Mouse (Mus musculus) lung, embryonic 15.5 days (tissue): Measurements from ENCODE around the gene Helq. TPM values are rescaled to one million over a fixed set of nuclear protein-coding genes. Genes with fewer than 3 reads are reported as not detected.

ENCODE experiments used
- ATAC-seq: fragments of 200-750 bp; cut with Nextera tagmentation; 2 replicates; pipeline ENCODE4 v1.8.0; 2017; ENCODE audit warnings: moderate number of reproducible peaks, borderline replicate concordance; ENCODE audit not compliant: low FRiP score, low TSS enrichment; ENCODE audit errors: extremely low read depth
- H3K27ac ChIP-seq: fragments of 300-500 bp; sonication (generic); 2 replicates; pipeline ENCODE4 v1.5.1; 2015; ENCODE audit warnings: moderate library complexity, mild to moderate bottlenecking, inconsistent platforms
- H3K27me3 ChIP-seq: fragments of 300-500 bp; sonication (generic); 2 replicates; pipeline ENCODE4 v1.6.1; 2015; ENCODE audit warnings: inconsistent platforms
- H3K36me3 ChIP-seq: fragments of 300-500 bp; sonication (generic); 2 replicates; pipeline ENCODE4 v1.6.1; 2015; ENCODE audit warnings: inconsistent platforms
- H3K4me1 ChIP-seq: fragments of 300-500 bp; sonication (generic); 2 replicates; pipeline ENCODE4 v1.6.1; 2015; ENCODE audit warnings: inconsistent platforms
- H3K4me2 ChIP-seq: fragments of 300-500 bp; sonication (generic); 2 replicates; pipeline ENCODE4 v1.6.1; 2015; ENCODE audit warnings: inconsistent platforms, mild to moderate bottlenecking, moderate library complexity
- H3K4me3 ChIP-seq: fragments of 300-500 bp; sonication (generic); 2 replicates; pipeline ENCODE4 v1.5.1; 2015; ENCODE audit warnings: mild to moderate bottlenecking, inconsistent platforms
- H3K9ac ChIP-seq: fragments of 300-500 bp; sonication (generic); 2 replicates; pipeline ENCODE4 v1.6.1; 2015; ENCODE audit warnings: inconsistent platforms
- H3K9me3 ChIP-seq: fragments of 300-500 bp; sonication (generic); 2 replicates; pipeline ENCODE4 v1.6.1; 2016; ENCODE audit warnings: inconsistent platforms
- WGBS: fragments of 180-500 bp; shearing (Covaris S2); methylation state at CpG from one replicate; pipeline ENCODE4 v1.1.7; 2015; 5-methylcytosine and 5-hydroxymethylcytosine counted together
- polyA plus RNA-seq: library from polyadenylated mRNA; unstranded; fragments of >200 nt; fragmentation: Nextera tagmentation; extraction: Ambion mirVana; gene quantifications from 2 replicates; pipeline ENCODE4 v1.2.1, GENCODE M21; 2015

Gene Helq
- polyA plus RNA-seq, 1 experiment from 2014 or later: 14.7 TPM

DNA sequence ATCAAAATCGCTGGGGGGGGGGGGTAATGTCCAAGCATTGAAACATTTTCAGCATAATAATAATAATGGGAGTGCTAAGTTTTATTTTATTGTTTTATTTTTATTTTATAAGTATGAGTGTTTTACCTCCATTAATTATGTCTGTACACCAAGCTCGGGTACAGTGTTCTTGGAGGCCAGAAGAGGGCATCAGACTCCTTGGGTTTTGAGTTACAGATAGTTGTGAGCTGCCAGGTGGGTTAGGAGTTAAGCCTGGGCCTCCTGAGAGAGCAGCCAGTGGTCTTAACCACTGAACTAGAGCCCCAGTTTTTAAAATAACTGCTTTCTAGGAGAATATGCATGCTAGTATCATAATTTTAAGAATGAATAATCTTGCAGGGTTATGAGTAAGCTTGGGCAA lies 27.6 kb upstream of the Helq start:
- no peak overlapping the region for H3K4me3 ChIP-seq
- WGBS: 20% methylated on average over 2 of the region's 2 CpGs
- H3K36me3 ChIP-seq: no peaks in the 10 kb centered on the region

DNA sequence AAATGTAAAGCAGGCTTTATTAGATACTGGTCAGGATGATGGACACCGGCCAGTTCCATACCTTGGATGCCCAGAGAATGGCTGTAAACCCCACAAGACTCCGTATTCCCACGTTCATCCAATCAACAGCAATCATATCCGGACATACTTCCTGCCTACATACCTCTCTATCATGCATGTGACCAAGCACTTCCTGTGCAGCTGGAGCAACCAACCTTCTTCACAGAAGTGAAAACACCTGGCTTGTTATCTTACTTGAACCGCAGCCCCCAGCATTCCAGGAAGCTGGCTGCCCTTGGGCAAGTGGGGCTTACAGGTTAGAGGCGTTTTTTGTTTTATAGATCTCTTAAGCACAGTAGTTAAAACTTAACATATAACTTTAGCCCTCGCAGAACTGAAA lies 24.4 kb upstream of the Helq start:
- H3K27me3 ChIP-seq: no peaks in the 10 kb centered on the region
- no peak overlapping the region for H3K4me2 ChIP-seq
- peaks cover 6% of the 10 kb centered on the region; the same call in 1 of the 2 replicates for H3K4me1 ChIP-seq
- no peak overlapping the region for H3K4me3 ChIP-seq
- no peaks in the 10 kb centered on the region for H3K9me3 ChIP-seq
- H3K27ac ChIP-seq: no peak overlapping the region
- ATAC-seq: no peak
- no peaks in the 10 kb centered on the region for H3K36me3 ChIP-seq
- WGBS: 72% methylated on average over 7 of the region's 7 CpGs
- H3K9ac ChIP-seq: no peak overlapping the region

More for the DNA sequence above, 27.6 kb upstream of the Helq start:
- no peak overlapping the region for H3K27ac ChIP-seq
- no peak overlapping the region for H3K4me2 ChIP-seq
- H3K4me1 ChIP-seq: no peaks in the 10 kb centered on the region
- no peaks in the 10 kb centered on the region for H3K27me3 ChIP-seq
- H3K9ac ChIP-seq: no peak overlapping the region
- ATAC-seq: no peak
- H3K9me3 ChIP-seq: no peaks in the 10 kb centered on the region

DNA sequence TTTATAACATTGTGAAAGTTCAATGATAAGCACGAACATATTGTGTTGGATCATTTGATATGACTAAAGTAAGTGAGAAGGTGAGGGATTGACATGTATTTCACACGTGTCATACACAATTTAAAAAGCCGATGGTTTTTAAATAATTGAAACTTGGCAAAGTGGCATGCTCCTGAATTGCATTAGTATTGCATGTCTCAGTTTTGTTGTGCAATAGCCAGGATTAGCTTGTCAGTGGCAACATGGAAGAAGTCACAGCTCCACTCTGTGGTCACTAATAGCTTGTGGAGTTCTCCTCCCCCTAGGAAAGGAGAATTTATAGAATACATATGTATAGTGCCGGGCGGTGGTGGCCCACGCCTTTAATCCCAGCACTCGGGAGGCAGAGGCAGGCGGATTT lies 23.0 kb upstream of the Helq start:
- Histone ChIP-seq H3K9ac (no peak overlapping the region), H3K4me3 (peak overlapping the region; percentile 93; the same call in 1 of the 2 replicates), H3K4me2 (peak overlapping the region; percentile 87), H3K27me3 (no peaks in the 10 kb centered on the region), H3K4me1 (peaks cover 6% of the 10 kb centered on the region; the same call in 1 of the 2 replicates), H3K9me3 (no peaks in the 10 kb centered on the region), H3K27ac (no peak overlapping the region), H3K36me3 (no peaks in the 10 kb centered on the region)
- ATAC-seq: no peak
- 73% methylated on average over 8 of the region's 8 CpGs for WGBS

DNA sequence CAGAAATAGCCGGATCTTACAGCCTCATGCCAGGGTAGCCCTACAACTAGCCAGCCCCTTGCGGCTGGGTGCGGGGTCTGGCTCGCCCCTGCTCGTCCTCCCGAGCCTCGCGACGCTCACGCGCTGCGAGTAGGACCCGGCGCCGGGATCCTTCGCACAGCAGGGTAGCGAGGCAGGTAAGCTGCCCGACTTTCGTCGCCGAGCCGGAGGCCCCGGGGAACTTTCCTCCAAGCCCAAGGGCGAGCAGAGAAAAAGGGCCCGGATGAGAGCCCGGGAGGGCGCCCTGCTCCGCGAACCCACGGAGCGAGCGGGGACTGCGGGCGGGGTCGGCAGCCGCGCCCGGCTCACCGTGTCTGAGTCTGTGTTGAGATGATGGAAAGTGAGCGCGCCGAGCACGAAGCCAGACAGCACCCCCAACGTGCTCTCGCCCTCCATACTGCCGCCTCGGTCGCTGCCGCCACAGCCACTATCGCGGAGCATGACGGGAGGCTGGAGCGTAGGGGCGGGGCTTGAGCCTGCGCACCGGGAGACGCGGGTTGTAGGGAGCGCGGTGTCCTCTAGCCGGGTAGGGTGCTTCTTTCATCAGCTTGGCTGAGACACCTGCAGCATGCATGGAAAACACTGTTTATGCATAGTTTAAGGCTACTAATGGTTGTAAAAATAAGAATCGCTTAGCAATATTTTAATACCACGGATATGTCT lies 22.2 kb upstream of the Helq start, which contains the start of gene Abraxas1:
Gene Abraxas1, minus strand, starts transcription at position 483 of the 702 bp plus-strand sequence.
- H3K9ac ChIP-seq: peak within 1 kb of the TSS; percentile 100
- H3K4me2 ChIP-seq: peak within 1 kb of the TSS; percentile 87
- H3K27me3 ChIP-seq: no peaks in the 10 kb centered on the region
- peaks cover 6% of the 10 kb centered on the region; the same call in 1 of the 2 replicates for H3K4me1 ChIP-seq
- peak; percentile 96 for ATAC-seq
- H3K36me3 ChIP-seq: 0 out of 2 replicates have a peak, but pooled peaks cover 5% of the 10 kb centered on the region
- no peaks in the 10 kb centered on the region for H3K9me3 ChIP-seq
- H3K4me3 ChIP-seq: peak within 1 kb of the TSS; percentile 93
- H3K27ac ChIP-seq: peak within 1 kb of the TSS; percentile 82
- under 1% methylated on average over 63 of the region's 63 CpGs for WGBS

DNA sequence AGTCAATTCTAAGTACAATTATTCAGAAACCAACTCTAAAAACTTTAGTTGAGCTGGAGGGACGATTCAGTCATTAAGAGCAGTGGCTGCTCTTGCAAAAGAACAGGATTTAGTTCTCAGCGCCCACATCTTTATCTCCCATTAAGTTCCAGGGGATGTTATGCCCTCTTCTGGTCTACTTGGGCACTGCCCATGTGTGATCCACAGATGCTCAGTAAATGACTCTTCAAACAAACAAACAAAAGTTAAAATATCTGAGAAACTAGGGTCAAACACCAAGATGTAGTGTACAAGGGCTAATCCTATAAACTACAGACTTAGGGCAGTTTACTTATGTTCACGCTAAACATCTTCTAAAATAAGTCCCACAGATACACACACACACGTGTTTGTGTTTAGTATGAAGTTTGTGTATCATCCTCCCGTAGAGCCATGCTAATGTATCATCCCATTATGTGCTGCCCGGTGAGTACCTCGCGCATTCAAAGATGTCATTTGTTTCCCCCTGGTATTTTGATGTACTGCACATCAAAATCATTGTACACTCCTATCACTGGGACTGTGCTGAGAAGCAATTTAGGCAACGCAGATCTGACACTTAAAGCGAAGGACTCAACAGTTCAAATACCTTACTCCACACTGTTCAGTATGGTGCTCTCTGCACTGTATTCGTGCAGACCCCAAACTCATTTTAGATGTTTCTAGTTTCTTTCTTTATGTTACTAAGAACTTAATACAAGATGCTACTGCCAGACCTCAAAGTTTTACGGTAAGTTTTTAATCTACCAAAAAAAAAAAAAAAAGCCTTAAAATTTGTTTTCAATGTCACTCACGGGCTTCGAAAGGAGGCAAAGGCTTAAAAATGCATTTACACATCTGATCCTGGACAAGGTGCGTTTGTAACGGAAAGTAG lies 21.4 kb upstream of the Helq start:
- peaks cover 6% of the 10 kb centered on the region; the same call in 1 of the 2 replicates for H3K4me1 ChIP-seq
- peak overlapping the region; percentile 93 for H3K4me3 ChIP-seq
- H3K9ac ChIP-seq: peak overlapping the region; percentile 100
- no peaks in the 10 kb centered on the region for H3K27me3 ChIP-seq
- 0 out of 2 replicates have a peak, but pooled peaks cover 8% of the 10 kb centered on the region for H3K36me3 ChIP-seq
- H3K27ac ChIP-seq: peak overlapping the region; percentile 82; the same call in 1 of the 2 replicates
- ATAC-seq: no peak
- H3K9me3 ChIP-seq: no peaks in the 10 kb centered on the region
- H3K4me2 ChIP-seq: peak overlapping the region; percentile 87
- WGBS: 24% methylated on average over 16 of the region's 16 CpGs

DNA sequence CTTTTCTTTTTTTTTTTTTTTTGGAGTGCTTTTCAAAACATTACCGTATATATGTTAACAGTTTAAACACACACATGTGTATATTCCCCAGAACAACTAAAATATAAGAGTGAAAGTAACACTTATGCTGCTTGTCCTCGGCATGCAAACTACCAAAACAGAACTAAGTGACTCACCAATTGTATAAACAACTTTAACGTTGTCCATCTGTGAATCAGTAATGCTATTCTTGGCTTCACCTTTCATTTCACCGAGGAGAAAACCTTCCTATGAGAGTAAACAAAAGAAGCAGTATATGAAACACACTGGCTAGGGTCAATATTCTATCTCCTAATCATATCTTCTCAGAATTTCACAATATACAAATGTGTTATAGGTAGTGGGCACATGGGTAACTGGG lies 19.9 kb upstream of the Helq start:
- H3K9ac ChIP-seq: no peak overlapping the region
- WGBS: 59% methylated on average over 4 of the region's 4 CpGs
- no peak overlapping the region for H3K4me3 ChIP-seq
- ATAC-seq: no peak
- no peaks in the 10 kb centered on the region for H3K27me3 ChIP-seq
- H3K4me1 ChIP-seq: peaks cover 6% of the 10 kb centered on the region; the same call in 1 of the 2 replicates
- H3K4me2 ChIP-seq: no peak overlapping the region
- H3K27ac ChIP-seq: no peak overlapping the region
- H3K9me3 ChIP-seq: no peaks in the 10 kb centered on the region
- H3K36me3 ChIP-seq: peaks cover 8% of the 10 kb centered on the region; the same call in 1 of the 2 replicates

DNA sequence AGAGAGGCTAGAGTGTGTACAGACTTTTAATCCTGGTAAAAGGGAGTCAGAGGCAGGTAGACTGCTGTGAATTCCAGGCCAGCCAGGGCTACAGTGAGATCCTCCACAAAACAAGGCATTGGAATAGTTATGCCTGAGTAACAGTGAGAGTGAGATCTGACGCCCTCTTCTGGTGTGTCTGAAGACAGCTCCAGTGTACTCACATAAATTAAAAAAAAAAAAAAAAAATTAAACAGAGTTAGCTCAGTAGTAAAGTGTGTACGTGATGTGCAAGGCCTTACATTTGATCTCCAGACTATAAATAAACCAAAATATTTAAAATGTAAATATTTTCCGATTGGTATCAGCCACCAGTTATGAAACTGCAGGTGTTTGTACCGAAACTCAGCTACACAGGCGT lies 4.3 kb downstream of the Helq start:
- Histone ChIP-seq H3K9me3 (no peaks in the 10 kb centered on the region), H3K36me3 (peaks cover 38% of the 10 kb centered on the region), H3K9ac (no peak overlapping the region), H3K27ac (no peak overlapping the region), H3K27me3 (no peaks in the 10 kb centered on the region), H3K4me3 (no peak overlapping the region), H3K4me1 (peaks cover 10% of the 10 kb centered on the region), H3K4me2 (no peak overlapping the region)
- ATAC-seq: no peak
- WGBS: 72% methylated on average over 5 of the region's 5 CpGs

DNA sequence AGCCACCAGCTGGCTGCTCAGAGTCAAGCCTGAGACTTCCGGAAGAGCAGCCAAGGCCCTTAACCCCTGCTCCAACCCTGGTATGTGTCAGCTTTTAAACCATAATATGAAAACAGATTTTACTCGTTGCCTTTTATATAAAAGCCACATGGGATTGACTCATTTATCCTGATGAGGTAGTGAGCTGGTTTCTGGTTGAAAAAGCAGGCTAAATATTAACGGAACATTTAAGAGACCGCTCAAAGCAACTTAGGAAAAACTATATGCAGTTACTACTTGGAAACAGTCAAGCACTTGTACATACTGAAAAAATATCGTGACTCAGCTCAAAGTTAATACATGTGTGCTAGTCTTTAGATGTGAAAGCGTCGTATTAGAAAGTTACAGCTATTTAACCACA lies 6.1 kb downstream of the Helq start:
- no peak overlapping the region for H3K27ac ChIP-seq
- H3K4me1 ChIP-seq: peaks cover 2% of the 10 kb centered on the region
- H3K36me3 ChIP-seq: peaks cover 43% of the 10 kb centered on the region
- ATAC-seq: no peak
- H3K4me3 ChIP-seq: no peak overlapping the region
- H3K9me3 ChIP-seq: no peaks in the 10 kb centered on the region
- H3K4me2 ChIP-seq: no peak overlapping the region
- WGBS: 83% methylated on average over 7 of the region's 7 CpGs
- no peak overlapping the region for H3K9ac ChIP-seq
- H3K27me3 ChIP-seq: no peaks in the 10 kb centered on the region

DNA sequence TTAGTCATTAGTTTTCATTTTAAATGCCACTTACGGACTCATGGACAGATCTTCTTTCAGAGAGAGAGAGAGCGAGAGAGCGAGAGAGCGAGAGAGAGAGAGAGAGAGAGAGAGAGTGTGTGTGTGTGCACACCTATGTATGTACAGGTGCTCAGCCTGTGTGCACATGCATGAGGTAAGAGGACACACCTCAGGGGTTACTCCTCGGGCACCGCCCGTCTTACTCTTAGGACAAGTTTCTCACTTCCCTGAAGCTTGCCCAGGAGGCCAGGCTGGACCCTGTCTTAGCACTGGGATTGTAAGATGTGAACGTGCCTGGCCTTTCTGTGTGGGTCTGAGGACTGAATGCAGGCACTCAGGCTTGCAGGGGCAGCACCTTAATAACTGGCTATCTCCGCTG lies 10.9 kb downstream of the Helq start:
- H3K4me3 ChIP-seq: no peak overlapping the region
- no peaks in the 10 kb centered on the region for H3K9me3 ChIP-seq
- no peaks in the 10 kb centered on the region for H3K27me3 ChIP-seq
- H3K27ac ChIP-seq: no peak overlapping the region
- no peak overlapping the region for H3K9ac ChIP-seq
- WGBS: 88% methylated on average over 9 of the region's 9 CpGs
- no peaks in the 10 kb centered on the region for H3K4me1 ChIP-seq
- ATAC-seq: no peak
- peaks cover 55% of the 10 kb centered on the region for H3K36me3 ChIP-seq
- no peak overlapping the region for H3K4me2 ChIP-seq

DNA sequence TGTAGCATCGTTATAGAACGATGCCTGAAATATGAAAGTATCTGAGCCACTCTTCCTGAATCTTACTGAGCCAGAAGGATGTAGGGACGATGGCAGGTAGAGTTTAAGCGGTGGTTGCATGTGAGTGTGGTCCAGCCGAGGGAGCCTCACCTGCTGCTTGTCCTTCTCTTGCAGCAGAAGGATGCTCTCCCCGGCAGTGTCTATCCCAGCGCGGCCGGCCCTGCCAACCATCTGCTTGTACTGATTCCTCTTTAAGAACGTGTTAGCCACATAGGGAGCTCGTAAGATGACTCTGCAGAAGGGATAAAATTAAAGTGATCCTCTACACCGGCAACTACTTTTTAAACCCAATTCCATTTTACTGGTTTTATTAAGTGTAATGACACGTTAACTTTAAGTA lies 19.4 kb downstream of the Helq start:
- Histone ChIP-seq H3K27ac (no peak overlapping the region), H3K4me3 (no peak overlapping the region), H3K9ac (no peak overlapping the region), H3K9me3 (no peaks in the 10 kb centered on the region), H3K27me3 (no peaks in the 10 kb centered on the region), H3K36me3 (peaks cover 31% of the 10 kb centered on the region), H3K4me1 (no peaks in the 10 kb centered on the region), H3K4me2 (no peak overlapping the region)
- 94% methylated on average over 13 of the region's 13 CpGs for WGBS
- no peak for ATAC-seq

DNA sequence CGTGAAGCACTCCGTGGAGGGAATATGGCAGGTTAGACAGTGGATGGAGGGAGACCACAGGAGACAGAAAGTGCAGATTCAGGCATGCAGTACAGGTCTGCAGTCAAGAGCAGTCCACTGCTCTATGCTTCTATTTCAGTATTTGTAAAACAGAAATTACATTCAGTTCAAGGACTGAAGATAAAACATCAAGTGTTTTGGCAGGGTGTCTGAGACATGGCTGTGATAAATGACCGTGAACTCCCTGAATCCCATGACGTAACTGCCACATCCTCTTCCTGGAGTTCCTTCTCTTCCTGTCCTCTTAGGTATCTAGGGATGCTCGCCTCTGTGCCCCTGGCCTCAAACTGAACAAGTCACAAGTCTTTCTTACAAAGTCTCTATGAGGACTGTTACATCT lies 21.5 kb downstream of the Helq start:
- Histone ChIP-seq H3K36me3 (peaks cover 26% of the 10 kb centered on the region), H3K9ac (no peak overlapping the region), H3K4me3 (no peak overlapping the region), H3K4me1 (no peaks in the 10 kb centered on the region), H3K27me3 (no peaks in the 10 kb centered on the region), H3K9me3 (no peaks in the 10 kb centered on the region), H3K27ac (no peak overlapping the region), H3K4me2 (no peak overlapping the region)
- no peak for ATAC-seq
- 85% methylated on average over 5 of the region's 5 CpGs for WGBS
